Mouse (Mus musculus) cerebellum, adult 18-20 months (tissue): Measurements from ENCODE around the gene H2-D1.
A peak's percentile ranks its signal among the peaks of the same experiment; 100 is the strongest.

Experiments
- DNase-seq, 2 experiments: peaks; one replicate each; pipeline ENCODE4 v3.0.0; 2021

Gene H2-D1

GRCm38 (mm10) chr17:35240384-35241304, 21.9 kb upstream of the H2-D1 start:
- DNase-seq = peak in 1 of 2 experiments; percentile 38

- DNase-seq = peak; percentile 95 to 97
These were observed 21.1 kb upstream of the H2-D1 start, which contains the start of gene Ddx39b for GRCm38 (mm10) chr17:35241305-35242014. Gene Ddx39b (plus strand): TSS chr17:35241746.

GRCm38 (mm10) chr17:35242015-35242941, 20.3 kb upstream of the H2-D1 start:
- peak; percentile 43 to 52 for DNase-seq

- DNase-seq = peak; percentile 60 to 61
These were observed 19.4 kb upstream of the H2-D1 start for GRCm38 (mm10) chr17:35243086-35243485.

GRCm38 (mm10) chr17:35244999-35245398, 17.5 kb upstream of the H2-D1 start:
- no peak for DNase-seq

GRCm38 (mm10) chr17:35245731-35246623, 16.6 kb upstream of the H2-D1 start:
- DNase-seq = peak in 1 of 2 experiments; percentile 24

GRCm38 (mm10) chr17:35247144-35247543, 15.4 kb upstream of the H2-D1 start:
- DNase-seq = no peak

- DNase-seq = no peak
These were observed 13.5 kb upstream of the H2-D1 start for GRCm38 (mm10) chr17:35248986-35249385.

GRCm38 (mm10) chr17:35249451-35250197, 12.9 kb upstream of the H2-D1 start:
- no peak for DNase-seq

GRCm38 (mm10) chr17:35250348-35251120, 12.0 kb upstream of the H2-D1 start:
- DNase-seq = no peak

- peak in 1 of 2 experiments; percentile 15 for DNase-seq
These were observed 11.3 kb upstream of the H2-D1 start for GRCm38 (mm10) chr17:35251162-35251719.

GRCm38 (mm10) chr17:35251981-35252380, 10.5 kb upstream of the H2-D1 start:
- DNase-seq = no peak

GRCm38 (mm10) chr17:35252619-35253292, 9.8 kb upstream of the H2-D1 start:
- DNase-seq = peak in 1 of 2 experiments; percentile 24

GRCm38 (mm10) chr17:35253293-35254093, 9.0 kb upstream of the H2-D1 start:
- no peak for DNase-seq

GRCm38 (mm10) chr17:35254241-35255098, 8.1 kb upstream of the H2-D1 start:
- peak; percentile 63 to 66 for DNase-seq

- DNase-seq = no peak
These were observed 7.2 kb upstream of the H2-D1 start for GRCm38 (mm10) chr17:35255301-35255700.

GRCm38 (mm10) chr17:35255704-35256103, 6.8 kb upstream of the H2-D1 start:
- DNase-seq = no peak
